Mouse (Mus musculus) megakaryocyte, adult 5-6 weeks (primary cell): ENCODE results near the gene Crb3. TPM values are rescaled to one million over a fixed set of nuclear protein-coding genes. Genes with fewer than 3 reads are reported as not detected.

Experiments used
- ATAC-seq: 2 replicates; pipeline ENCODE4 v1.8.0; 2016; ENCODE audit warnings: mild to moderate bottlenecking, inconsistent platforms; ENCODE audit not compliant: poor library complexity, severe bottlenecking
- total RNA-seq, 2 experiments: library from RNA; stranded (forward) in 1 of 2; stranded (reverse) in 1 of 2; fragments of 153-499, 151-499 nt in 1 of 2; fragments of 221-1000, 200-1000 nt in 1 of 2; gene quantifications; 2 replicates each; pipeline versions ENCODE4 v1.2.3 to v1.2.4; 2015 to 2017

The Crb3 gene
- total RNA-seq, 2 experiments from 2014 or later: 0.51 TPM; not detected in 1

GRCm38 (mm10) chr17:57061069-57061468 is 2.2 kb downstream of the Crb3 start:
- no peak for ATAC-seq

- no peak for ATAC-seq
Observed at GRCm38 (mm10) chr17:57062011-57062521, 3.2 kb downstream of the Crb3 start.

GRCm38 (mm10) chr17:57062548-57062947 is 3.6 kb downstream of the Crb3 start:
- no peak for ATAC-seq

- ATAC-seq: no peak
Observed at GRCm38 (mm10) chr17:57063031-57063430, 4.1 kb downstream of the Crb3 start.

- no peak for ATAC-seq
Observed at GRCm38 (mm10) chr17:57066908-57067307, 8.0 kb downstream of the Crb3 start.

GRCm38 (mm10) chr17:57070272-57070671 is 11.4 kb downstream of the Crb3 start:
- no peak for ATAC-seq

GRCm38 (mm10) chr17:57070699-57071098 is 11.8 kb downstream of the Crb3 start:
- ATAC-seq: no peak

GRCm38 (mm10) chr17:57076916-57077315 is 18.0 kb downstream of the Crb3 start:
- ATAC-seq: no peak

- ATAC-seq: peak; percentile 96
Observed at GRCm38 (mm10) chr17:57078336-57078735, 19.4 kb downstream of the Crb3 start, which contains the start of gene Dennd1c. TSS of gene Dennd1c (minus strand) at chr17:57078514.

- no peak for ATAC-seq
Observed at GRCm38 (mm10) chr17:57079919-57080318, 21.0 kb downstream of the Crb3 start.

GRCm38 (mm10) chr17:57081234-57081842 is 22.4 kb downstream of the Crb3 start:
- no peak for ATAC-seq

- ATAC-seq: no peak
Observed at GRCm38 (mm10) chr17:57082481-57082880, 23.6 kb downstream of the Crb3 start.

- no peak for ATAC-seq
Observed at GRCm38 (mm10) chr17:57085970-57086757, 27.3 kb downstream of the Crb3 start.

- ATAC-seq: 0 out of 2 replicates have a peak, but pooled peaks have one; percentile 21
Observed at GRCm38 (mm10) chr17:57087049-57087832, 28.3 kb downstream of the Crb3 start, which contains the start of gene Tubb4a. TSS of gene Tubb4a (minus strand) at chr17:57087782.

- no peak for ATAC-seq
Observed at GRCm38 (mm10) chr17:57094222-57094621, 35.3 kb downstream of the Crb3 start.

- ATAC-seq: peak; percentile 80
Observed at GRCm38 (mm10) chr17:57095855-57096622, 37.1 kb downstream of the Crb3 start.

- peak; percentile 72 for ATAC-seq
Observed at GRCm38 (mm10) chr17:57096623-57096920, 37.7 kb downstream of the Crb3 start.

GRCm38 (mm10) chr17:57098321-57098720 is 39.4 kb downstream of the Crb3 start:
- no peak for ATAC-seq

- no peak for ATAC-seq
Observed at GRCm38 (mm10) chr17:57099629-57100325, 40.9 kb downstream of the Crb3 start.

GRCm38 (mm10) chr17:57102276-57102675 is 43.4 kb downstream of the Crb3 start:
- no peak for ATAC-seq
